Mouse (Mus musculus): ENCODE results near the gene Tmcc2.

- TF ChIP-seq GATA1 (IDR thresholded peaks at IDR 0.05; ENCODE audit: borderline replicate concordance, low read length): no peak
- no peak for TF ChIP-seq CTCF (IDR thresholded peaks at IDR 0.05; ENCODE audit: low read depth, low read length)
Observed at GRCm38 (mm10) chr1:132351058-132351457, 40.0 kb downstream of the Tmcc2 start.
